ENCODE assay signal across 1 mouse cellular context in genomic region chr12:82089288-82089687, GRCm38 (mm10).
TF ChIP-seq lines count a peak whose summit lies in the region.

No protein-coding gene starts in this region.

TF ChIP-seq in CH12.LX, 34 proteins besides CTCF, POLR2A, EP300 and RAD21 (continued from another document):
- TF ChIP-seq POLR2AphosphoS2 (IDR thresholded peaks at IDR 0.05; ENCODE audit: low read depth, low read length) (no peak), E2F4 (IDR thresholded peaks at IDR 0.05; ENCODE audit: insufficient replicate concordance, low read depth, low read length) (no peak), ZKSCAN1 (IDR thresholded peaks at IDR 0.05; ENCODE audit: borderline replicate concordance, low read depth, low read length) (no peak), USF1 (IDR thresholded peaks at IDR 0.05; ENCODE audit: low read depth, low read length) (no peak), MEF2A (IDR thresholded peaks at IDR 0.05; ENCODE audit: borderline replicate concordance, low read depth, low read length) (no peak), IRF4 (IDR thresholded peaks at IDR 0.05; ENCODE audit: low read depth, low read length) (no peak), TCF12 (IDR thresholded peaks at IDR 0.05; ENCODE audit: low read depth, low read length) (no peak), PAX5 (IDR thresholded peaks at IDR 0.05; ENCODE audit: low read length) (no peak), ZNF384 (IDR thresholded peaks at IDR 0.05; ENCODE audit: low read depth, low read length) (no peak), ZC3H11A (IDR thresholded peaks at IDR 0.05; ENCODE audit: low read depth, low read length) (no peak), MXI1 (IDR thresholded peaks at IDR 0.05; ENCODE audit: low read depth, low read length) (no peak), ZMIZ1 (IDR thresholded peaks at IDR 0.05; ENCODE audit: low read depth, low read length) (no peak)
